Mouse (Mus musculus) megakaryocyte, embryonic 14.5 days (primary cell): ENCODE data around the gene Pafah1b1.

Experiments
- FLI1 ChIP-seq: IDR thresholded peaks from 2 replicates; pipeline ENCODE4 v1.6.1; 2012; ENCODE audit warnings: low read length, inconsistent platforms, mixed read lengths
- GATA1 ChIP-seq: IDR thresholded peaks from 3 replicates; pipeline ENCODE4 v1.6.1; 2012; ENCODE audit warnings: mixed read lengths, low read length, inconsistent platforms, borderline replicate concordance

DNA sequence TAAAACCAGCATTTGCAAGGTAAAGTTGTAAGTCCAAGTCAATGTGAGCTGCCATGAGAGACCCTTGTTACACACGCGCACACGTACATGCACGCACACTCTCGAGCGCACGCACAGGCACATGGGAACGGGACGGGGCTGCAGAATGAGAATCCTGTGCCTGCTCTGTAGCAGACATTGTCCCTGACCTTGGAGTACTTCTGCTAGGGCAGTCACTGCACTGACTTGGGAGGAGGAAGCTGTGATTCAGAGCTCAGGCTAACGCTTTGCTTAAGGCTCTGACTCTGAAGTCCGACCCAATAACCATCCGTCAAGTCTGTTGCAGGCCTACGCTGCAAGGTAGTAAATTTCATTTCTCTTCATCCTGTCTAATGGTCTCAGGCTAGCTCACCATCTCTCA is 24.8 kb upstream of the Pafah1b1 start:
- TF ChIP-seq FLI1 (no peak), GATA1 (no peak)
